Mouse (Mus musculus): ENCODE measurements around the gene Cox4i1.

Cox4i1 gene

DNA sequence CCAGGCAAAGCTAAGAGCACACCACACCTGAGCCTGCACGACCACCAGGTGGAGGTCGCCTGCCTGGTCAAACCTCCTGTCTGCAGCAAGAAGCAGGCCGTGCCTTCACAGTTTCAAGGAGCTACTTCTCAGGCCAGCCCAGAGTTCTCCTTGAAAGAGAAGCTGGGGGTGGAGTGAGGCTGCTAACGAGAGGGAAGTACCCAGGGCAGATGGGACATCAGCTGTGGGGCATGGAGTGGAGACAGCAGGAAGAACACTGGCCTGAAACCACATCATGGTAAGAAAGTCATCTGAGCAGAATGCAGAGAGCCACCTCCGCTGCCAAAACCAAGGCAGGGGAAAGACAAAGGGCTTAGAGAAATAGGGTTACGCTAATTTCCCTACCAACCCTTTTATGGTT is 3.5 kb upstream of the Cox4i1 start:
- DNase-seq (ENCODE audit: low read depth): peak; percentile 29

DNA sequence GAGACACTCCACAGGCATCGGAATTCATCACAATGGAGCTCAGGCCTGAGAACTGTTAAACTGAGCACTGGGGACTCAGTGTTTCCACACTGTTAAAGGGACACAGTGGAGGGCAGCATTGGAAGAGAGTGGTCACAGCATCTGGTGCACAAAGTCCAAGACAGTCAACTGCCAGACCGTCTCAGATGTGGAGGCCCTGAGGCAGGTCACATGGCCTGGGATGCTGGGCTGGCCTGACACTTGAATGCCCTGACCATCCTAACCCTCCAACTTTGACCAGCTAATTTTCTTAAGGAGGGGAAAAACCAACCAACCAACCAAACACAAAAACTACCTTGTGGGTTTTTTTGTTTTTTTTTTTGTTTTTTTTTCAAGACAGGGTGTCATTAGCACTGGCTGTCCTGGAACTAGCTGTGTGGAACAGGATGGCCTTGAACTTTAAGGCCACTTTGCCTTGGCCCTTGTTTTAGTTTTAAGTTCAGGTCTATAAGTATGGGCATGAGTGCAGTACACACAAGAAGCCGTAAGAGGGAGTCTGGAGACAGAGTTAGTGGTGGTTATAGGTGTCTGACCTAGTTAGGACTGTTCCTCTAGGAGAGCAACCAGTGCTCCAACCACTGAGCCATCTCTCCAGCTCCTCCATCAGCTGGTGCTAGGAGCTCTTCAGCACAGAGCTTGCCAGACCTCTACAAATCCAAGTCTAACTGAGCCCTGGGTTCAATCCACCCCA is 2.1 kb upstream of the Cox4i1 start:
- peak; percentile 70 for DNase-seq (ENCODE audit: low read depth)

DNA sequence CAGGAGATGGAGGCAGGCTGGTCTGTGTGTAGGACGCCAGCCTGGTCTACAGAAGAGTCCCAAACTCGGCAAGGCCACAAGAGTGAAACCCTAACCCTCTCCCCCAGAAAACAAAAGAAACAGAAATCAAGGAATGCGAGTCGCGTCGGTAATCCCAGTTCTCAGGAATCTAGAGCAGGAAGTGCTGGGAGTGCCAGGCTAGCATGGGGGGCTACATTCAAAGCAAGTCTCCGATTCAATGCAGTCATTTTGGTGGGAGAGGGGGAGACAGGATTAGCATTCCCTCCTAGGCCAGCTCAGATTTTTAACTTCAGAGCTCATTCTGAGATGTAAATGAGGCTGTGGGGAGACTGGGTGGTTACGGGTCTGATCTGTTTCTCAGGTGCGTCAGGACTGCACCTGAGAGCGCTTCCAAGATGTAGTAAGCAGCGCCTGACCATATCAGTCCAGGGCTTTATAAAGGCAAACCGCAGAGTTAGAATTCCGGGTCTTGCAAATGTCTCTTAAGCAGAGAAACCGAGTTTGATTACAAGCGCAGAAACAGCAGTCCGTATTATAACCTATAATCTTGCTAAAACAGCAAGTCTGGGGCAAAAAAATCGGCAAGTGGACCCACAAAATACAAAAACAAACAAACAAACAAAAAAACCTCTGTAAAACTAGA is 1.1 kb upstream of the Cox4i1 start:
- DNase-seq (ENCODE audit: low read depth): peak; percentile 54

DNA sequence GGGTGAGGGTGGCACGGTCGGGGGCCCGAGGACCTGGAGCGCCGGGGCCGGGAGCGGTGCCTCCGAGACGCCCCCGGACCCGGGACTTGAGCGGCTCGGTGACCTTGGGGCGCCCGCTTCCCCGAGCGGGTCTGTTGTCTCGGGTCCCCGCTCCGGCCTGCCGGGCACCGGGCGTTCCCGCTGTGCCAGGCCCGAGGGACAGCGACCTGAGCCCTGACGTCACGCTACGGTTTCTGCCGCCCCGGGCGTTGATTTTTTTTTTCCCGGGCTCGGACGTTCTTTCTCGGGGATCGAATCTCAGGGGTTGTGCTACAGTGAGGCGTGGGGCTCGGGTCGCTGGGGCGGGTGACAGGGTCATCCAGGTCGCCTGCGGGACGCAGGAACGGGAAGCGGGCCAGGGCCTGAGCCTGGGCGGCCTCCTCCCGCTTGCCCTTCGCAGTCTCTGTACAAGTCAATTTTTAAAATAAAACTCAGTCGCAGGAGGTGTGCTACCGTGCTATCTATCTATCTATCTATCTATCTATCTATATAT is 418 bp downstream of the Cox4i1 start, which contains the start of gene Emc8:
TSS of gene Emc8 (minus strand) at position 200 of the 532 bp plus-strand sequence.
- no peak for DNase-seq (ENCODE audit: low read depth)

DNA sequence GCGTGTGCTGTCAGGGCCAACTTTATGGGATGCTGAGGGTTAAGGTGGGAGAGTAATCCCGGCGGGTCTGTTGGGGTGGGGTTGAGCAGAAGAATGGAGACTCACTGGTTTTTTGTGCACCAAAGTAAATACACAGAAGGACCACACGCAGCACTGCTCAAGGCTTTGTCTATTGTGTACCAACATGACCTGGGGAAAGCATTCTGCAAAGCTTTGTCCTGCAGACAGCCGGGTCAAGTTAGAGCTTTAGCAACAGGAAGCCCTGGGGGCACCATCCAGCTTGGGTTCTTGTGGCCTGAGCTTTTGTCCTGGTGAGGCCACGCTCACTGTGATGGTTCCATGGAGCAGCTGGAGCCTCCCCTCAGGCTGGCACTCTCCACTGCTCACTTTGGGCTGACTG is 3.8 kb downstream of the Cox4i1 start:
- no peak for DNase-seq (ENCODE audit: low read depth)

DNA sequence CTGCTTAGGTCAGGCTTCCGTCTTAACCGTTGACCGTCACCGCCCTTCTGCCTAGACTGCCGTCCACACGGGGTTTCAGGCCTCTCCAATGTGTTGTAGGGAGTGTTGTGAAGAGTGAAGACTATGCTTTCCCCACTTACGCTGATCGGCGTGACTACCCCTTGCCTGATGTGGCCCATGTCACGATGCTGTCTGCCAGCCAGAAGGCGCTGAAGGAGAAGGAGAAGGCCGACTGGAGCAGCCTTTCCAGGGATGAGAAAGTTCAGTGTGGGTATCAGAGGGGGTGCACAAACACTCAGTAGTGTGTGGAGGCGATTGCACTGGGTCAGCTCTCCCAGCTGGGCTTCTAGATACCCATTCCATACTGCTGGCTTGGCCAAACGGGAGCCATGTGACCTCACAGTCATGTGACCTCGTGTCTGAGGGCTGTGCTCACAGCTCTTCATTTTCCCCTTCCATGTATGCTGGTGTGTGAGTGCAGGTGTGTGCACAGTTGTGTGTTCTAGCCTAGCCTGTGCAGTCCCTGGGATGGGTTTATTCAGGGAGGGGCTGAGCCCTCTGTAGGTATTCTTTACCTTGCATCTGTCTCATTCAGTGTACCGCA is 4.7 kb downstream of the Cox4i1 start:
- DNase-seq (ENCODE audit: low read depth): no peak

DNA sequence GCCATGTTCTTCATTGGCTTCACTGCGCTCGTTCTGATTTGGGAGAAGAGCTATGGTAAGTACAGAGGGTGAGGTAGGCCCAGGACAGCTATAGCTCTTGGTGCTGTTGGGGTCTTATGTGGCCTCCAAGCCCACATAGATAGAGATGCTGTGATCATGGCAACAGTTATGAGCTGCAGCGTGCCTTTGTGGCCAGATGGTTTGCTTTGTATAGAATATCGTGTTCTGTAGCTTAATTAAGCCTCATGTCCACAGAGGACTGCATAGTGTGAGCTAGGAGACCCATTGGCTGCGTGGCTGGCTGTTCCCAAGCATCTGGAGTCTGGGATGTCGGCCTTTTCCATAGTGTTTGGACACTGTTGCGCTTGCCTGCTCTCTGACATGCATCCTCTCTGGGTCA is 5.3 kb downstream of the Cox4i1 start:
- DNase-seq (ENCODE audit: low read depth): no peak

DNA sequence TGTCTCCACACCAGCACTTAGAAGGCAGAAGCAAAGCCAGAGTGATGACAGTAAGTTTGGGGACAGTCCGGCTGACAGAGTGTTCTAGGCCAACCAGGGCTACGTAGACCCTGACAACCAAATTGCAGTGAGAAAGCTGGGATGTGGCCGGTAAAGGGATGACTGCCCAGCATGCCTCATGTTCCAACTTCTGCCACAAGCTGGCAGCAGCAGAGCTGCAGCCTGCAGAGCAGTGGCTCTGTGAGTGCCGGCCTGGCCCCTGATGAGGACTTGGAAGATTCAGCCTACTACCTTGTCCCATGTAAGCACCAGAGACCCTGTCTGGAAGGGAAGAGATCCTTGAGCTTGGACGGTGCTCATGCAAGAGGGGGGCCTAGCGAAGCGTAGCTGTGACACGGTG is 7.7 kb downstream of the Cox4i1 start:
- no peak for DNase-seq (ENCODE audit: low read depth)

DNA sequence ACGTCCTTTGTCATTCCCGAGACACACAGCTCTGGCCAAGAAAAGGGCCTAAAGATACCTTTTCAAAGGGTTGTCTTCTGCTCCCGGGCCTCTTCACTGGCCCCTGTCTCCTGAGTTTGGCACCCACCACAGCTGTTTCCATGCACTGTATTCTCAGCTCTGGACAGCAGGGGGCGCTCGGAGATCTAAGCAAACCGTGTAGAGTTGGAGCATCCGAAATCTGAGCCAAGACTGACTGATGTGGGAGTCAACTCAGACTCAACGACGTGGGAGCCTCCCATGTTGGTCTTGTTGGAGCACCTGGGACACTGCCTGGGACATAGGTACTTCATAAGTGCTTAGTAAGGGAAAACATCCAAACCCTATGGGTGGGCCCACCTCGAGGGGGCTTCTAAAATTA is 10.4 kb downstream of the Cox4i1 start:
- DNase-seq (ENCODE audit: low read depth): peak; percentile 77

DNA sequence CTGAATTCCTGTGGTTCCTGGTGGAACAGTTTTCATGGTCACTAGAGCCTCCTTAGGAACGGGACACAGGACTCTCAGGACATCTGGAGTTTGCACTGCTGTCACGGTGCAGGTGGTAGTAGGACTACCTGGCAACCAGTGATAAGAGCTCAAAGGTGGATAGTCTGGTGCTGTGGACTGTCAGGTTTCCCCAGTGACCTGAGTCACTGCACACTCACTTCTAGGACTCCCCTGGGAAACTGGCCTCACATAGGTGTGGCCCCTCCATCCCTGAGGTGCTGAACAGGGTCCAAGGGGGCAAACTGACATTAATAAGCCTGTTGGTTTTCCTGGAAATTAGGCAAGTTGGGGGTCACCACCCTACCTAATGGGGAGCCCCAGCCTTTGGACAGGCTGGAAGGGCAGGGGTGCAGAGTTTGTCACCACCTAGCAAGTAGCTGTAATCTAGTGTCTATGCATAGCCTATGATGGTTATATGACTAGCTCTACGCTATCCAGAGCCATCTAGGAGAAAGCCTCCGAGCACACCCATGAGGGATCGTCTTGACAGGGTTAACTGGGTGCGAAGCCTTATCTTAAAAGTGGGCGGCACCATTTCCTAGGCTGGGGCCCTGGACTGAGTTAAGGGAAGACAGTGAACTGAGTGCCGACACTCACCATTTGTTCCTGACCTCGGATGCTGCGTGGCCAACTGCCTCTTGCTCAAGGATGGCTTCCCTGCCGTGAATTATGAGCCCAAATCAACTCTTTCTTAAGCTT is 11.8 kb downstream of the Cox4i1 start:
- DNase-seq (ENCODE audit: low read depth): no peak

DNA sequence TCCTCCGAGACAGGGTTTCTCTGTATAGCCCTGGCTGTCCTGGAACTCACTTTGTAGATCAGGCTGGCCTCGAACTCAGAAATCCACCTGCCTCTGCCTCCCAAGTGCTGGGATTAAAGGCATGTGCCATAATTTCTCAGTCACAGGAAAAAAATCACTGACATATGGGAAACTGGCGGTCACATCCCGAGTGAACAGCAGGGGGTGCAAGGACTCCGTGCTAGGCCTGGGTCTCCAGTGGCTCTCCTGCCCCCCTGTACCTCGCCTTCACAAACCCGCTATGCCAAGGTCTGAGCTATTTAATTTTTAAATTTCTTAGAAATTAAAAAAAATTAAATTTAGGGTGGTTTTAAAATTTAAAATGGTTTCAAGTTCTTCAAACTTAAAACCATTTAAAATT is 12.4 kb downstream of the Cox4i1 start:
- peak; percentile 61 for DNase-seq (ENCODE audit: low read depth)

DNA sequence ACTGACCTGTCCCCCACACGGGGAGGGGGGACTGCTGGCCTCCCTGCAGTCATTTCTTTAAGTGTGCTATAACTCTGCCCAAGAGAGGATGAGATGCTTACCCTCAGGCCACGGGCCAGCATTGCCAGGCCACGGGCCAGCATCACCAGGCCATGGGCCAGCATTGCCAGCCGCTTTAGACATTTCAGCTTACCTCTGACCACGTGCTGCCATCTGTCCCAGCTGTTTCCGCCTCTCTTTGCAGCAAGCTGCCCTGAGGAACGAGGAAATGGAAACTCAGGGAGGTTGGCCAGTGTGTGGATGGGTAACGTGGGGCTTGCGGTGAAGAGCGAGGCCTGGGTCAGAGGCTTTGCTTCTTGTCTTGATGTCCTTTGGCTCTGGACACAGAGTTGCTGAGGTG is 13.1 kb downstream of the Cox4i1 start:
- DNase-seq (ENCODE audit: low read depth): no peak

DNA sequence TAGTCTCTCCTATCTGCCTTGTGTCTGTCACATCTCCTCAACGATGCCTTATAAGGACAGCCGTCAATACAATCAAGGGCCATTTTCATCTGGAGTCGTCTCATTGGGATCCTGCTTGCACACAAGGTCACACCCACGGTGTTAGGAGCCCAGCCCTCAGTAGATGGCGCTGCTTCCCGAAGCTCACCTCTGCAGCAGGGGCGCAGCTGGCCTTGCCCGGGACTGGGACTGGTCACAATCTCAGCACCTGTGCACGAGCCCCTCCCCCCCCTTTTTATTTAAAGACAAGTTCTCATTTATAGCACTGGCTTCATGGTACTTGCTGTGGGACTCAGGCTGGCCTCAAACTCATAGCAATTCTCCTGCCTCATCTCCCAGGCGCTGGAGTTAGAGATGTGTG is 15.6 kb downstream of the Cox4i1 start:
- peak; percentile 77 for DNase-seq (ENCODE audit: low read depth)

DNA sequence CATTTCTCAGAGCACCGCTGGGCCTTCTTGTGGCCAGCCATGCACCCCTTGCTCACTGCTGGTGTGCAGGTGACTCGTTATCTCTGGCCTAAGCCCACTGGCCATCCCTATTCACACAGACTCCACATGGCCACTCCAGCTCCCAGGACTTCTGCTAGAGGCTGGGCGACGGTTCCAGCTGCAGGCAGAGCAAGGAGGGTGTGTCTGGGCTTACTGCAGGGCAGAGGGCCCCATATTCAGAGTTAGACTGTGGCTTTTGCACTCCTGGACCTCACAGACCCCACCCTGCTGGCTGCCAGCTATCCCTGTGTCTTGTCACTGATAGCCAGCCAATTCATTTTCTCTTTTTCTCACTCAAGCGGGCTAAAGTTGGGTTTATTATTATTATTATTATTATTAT is 16.1 kb downstream of the Cox4i1 start:
- DNase-seq (ENCODE audit: low read depth): no peak

DNA sequence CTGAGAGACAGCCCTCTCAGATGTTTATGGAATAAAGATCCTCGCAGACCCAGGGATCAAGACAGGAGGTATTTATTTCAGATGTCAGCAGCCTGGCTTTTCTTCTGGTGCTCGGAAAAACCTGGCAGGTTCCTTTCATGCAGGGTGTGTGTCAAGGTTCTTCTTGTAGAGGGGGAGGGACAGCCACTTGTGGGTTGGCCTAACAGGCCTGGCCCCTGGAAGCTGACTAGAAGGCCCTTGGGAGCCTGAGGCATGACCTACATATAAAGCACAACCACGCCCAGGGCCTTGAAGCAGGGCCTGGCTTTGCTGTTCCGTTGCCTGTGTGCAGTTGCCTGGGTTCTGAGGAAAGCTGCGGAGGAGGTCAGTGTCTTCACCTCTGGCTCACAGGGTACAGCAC is 17.1 kb downstream of the Cox4i1 start:
- DNase-seq (ENCODE audit: low read depth): no peak

DNA sequence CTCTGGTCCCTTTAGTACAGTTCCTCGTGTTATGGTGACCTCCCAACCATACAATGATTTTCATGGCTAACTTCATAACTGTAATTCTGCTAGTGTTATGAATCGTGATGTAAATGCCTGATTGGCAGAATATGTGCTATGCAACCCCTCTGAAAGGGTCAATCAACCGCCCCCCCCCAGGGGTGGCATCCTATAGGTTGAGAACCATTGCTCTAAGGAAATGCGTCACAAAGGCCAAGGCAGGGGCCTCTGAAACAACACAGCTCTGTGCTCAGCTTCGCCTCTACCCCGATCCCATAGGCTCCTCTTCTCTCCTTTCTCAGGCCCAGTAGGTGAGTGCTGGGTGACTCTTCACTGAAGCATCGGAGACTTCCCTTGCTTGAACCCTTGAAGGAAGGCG is 17.6 kb downstream of the Cox4i1 start:
- DNase-seq (ENCODE audit: low read depth): no peak

DNA sequence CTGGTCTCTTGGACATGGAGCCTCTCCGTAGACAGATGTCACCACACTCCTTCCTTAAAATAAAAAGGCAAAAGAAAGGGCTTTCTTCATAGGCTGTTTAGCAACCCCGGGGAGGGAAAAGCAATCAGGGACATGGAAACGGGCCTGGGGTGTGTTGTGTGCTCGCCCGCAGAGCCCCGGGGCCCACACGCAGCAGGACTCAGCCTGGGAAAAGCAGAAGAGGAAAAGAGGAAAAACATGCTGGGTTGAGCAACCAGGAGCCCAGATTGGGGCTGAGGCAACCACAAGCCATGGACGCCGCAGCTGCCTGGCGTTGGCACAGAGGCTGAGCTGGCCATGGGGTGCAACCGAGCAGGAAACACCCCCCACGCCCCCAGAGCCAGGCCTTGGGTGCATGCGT is 18.0 kb downstream of the Cox4i1 start:
- DNase-seq (ENCODE audit: low read depth): peak; percentile 76

DNA sequence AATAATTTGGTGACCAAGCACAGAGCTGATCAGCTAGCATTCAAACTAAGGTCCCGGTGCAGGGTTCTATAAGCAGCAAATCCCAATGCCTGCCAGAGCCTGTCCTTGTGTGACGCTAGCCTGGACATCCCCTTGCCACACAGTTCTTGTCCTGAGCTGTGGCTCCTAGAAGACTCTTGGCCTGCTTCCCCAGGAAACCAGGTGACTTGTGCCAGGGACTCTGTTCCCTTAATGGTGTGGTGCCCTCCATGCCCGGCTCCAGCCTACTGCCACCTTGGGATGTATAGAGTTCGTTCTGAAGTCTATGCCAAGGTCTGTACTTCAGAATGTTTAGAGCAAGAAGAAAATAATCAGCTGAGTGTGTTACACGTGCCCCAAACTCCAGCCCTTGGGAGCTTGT is 18.6 kb downstream of the Cox4i1 start:
- DNase-seq (ENCODE audit: low read depth): no peak

DNA sequence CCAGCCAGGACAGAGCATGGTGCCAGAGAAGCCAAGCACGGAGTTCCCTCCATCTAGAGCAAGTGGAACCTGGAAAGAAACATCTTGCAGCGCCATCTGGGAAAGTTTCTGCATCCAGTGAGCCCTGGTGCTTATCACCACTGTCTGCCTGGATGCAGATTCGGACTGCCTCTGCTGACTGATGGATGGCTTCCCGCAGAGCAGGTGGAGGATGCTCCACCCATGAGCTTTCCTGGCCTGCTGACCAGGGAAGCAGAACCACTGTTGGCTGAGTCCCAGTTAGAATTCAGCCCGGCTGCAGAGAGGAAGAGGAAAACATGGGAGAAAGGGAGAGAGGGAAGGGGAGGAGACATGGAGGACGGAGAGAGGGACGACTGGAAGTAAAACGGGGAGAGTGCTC is 19.8 kb downstream of the Cox4i1 start:
- no peak for DNase-seq (ENCODE audit: low read depth)

DNA sequence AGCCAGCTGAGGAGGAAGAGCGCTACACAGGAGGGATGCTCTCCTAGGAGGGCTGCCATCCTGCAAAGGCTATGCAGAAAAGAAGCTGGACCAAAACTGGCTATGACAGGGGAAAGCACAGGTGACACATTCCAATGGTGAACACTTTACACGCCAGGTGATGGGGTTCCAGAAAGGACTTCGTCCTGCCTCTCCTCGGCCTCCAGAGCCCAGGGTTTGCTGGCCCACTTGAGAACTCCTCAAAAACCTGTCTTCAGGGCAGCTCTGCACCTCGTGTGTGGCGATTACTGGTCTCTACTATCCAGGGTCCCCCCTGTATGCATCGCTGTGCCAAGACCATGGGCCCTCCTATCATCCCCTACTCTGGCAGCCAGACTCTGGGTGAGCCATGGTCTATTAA is 20.5 kb downstream of the Cox4i1 start:
- DNase-seq (ENCODE audit: low read depth): no peak

DNA sequence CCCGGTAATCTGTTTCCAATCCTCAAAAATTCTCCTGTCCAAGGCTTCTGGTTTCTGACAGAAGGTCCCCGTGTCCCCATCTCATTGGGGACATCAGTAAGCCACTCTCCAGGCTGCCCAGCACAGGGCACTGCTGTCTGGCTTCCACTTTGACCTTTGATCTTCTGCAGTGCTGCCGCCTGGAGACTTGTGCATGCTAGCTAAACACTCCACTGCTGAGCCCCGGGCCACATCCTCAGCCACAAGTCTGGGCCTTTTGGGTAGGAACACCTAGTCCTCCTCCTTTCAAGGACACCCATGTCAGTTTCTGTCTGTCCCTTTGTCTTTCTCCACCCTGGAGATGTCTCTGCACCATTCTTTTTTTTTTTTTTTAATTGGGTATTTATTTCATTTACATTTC is 24.9 kb downstream of the Cox4i1 start:
- no peak for DNase-seq (ENCODE audit: low read depth)

DNA sequence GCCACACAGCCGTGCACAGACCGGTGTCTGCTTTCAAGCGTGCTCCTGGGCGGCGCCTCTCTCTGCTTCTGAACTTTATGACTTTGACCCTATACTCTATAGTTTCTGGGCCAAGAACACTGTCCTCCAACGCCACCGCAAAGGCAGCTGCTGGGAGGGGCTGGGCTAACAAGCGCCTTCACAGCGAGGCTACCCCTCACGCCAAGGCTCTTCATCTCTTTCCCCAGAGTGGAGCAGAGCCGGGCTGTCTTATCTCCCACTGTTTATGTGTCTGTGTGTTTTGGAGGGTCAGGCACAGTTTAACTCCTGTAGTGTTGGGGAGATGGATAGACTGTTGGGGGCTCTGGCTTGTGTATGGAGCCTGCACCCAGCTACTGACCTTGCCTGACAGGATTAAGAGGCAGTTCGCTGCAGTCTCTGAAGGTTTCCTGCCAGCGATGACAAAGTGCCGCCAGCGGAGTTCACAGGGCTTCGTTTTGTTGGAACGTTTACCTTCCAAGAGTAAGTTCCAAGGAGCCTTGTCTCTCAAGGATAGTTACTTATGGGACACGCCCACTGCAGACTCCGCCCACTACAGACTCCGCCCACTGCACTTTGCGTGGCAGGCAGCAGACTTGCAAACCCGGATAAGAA is 26.0 kb downstream of the Cox4i1 start:
- peak; percentile 63 for DNase-seq (ENCODE audit: low read depth)
